Mouse (Mus musculus): ENCODE measurements around the gene Coa4.
"Not testable (repeated sequence)": the region's sequence is repeated elsewhere in the genome, so short reads cannot be mapped to it uniquely, and the experiment has no call there.

Gene Coa4

GRCm38 (mm10) chr7:100561861-100562587 is 25.2 kb downstream of the Coa4 start:
- DNase-seq, result no peak

DNA sequence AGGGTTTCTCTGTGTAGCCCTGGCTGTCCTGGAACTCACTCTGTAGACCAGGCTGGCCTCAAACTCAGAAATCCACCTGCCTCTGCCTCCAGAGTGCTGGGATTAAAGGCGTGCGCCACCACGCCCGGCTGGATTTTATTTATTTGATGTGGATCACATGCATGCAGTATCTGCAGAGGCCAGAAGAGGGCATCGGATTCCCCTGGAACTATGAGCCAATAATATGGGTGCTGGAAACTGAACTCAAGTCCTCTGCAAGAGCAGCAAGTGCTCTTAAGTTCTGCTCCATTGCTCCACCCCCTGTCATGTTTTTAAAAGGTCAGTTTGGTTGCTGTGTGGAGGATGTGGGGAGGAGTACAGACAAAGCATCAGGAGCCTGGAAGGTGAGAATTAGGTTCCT is 30.4 kb downstream of the Coa4 start:
- DNase-seq, result not testable (repeated sequence)

- DNase-seq, result no peak
Measured at GRCm38 (mm10) chr7:100569907-100570306, 33.0 kb downstream of the Coa4 start.

GRCm38 (mm10) chr7:100570930-100571715 is 34.3 kb downstream of the Coa4 start:
- no peak for DNase-seq

DNA sequence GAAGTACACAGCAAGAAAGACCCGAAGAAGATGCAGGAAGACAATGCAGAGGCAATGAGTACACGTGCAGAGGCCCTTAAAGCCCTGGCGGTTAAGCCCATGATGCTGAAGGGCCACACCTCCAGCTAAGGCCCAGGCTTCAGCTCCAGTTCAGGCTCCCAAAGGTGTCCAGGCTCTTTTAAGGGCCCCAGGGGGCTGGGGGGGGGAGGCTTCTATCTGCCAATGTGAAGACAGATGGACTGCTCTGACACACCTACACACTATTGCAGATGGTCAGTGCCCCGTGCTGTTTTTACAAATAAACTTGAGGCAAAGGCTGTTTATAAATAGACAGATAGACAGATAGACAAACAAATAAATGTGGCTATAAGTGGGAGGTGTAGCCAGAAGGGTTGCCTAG is 35.2 kb downstream of the Coa4 start:
- DNase-seq, result no peak

GRCm38 (mm10) chr7:100572704-100573103 is 35.8 kb downstream of the Coa4 start:
- no peak for DNase-seq

- no peak for DNase-seq
Measured at GRCm38 (mm10) chr7:100578794-100579193, 41.9 kb downstream of the Coa4 start.

GRCm38 (mm10) chr7:100582235-100582634 is 45.4 kb downstream of the Coa4 start:
- no peak for DNase-seq

- DNase-seq, result peak; percentile 84
Measured at GRCm38 (mm10) chr7:100582727-100583236, 45.9 kb downstream of the Coa4 start.

- DNase-seq, result no peak
Measured at GRCm38 (mm10) chr7:100589816-100590215, 52.9 kb downstream of the Coa4 start.
